Mouse (Mus musculus) G1E-ER4 (cell line): ENCODE data around the gene Slc35e3. TPM values are rescaled to one million over a fixed set of nuclear protein-coding genes. Genes with fewer than 3 reads are reported as not detected.

Source experiments
- GATA1 ChIP-seq: IDR thresholded peaks from one replicate; pipeline ENCODE4 v1.8.0; 2012; ENCODE audit warnings: low read length, inconsistent platforms
- polyA plus RNA-seq: library from polyadenylated mRNA; stranded (reverse); fragments of >175 nt; gene quantifications from 2 replicates; pipeline ENCODE4 v1.2.3, GENCODE M21; 2012

The Slc35e3 gene
- polyA plus RNA-seq, 1 experiment = 0.95 TPM

GRCm38 (mm10) chr10:117684298-117685170, 61.6 kb downstream of the Slc35e3 start:
- TF ChIP-seq GATA1 = no peak

- no peak for TF ChIP-seq GATA1
Measured at GRCm38 (mm10) chr10:117683734-117684037, 62.5 kb downstream of the Slc35e3 start.

Other genes with a start within 250 kb of the Slc35e3 start
- gene Cpm, start 116.9 kb downstream of the Slc35e3 start, polyA plus RNA-seq = not detected in 2 replicates
- 20.6 and 28.2 TPM in 2 replicates for gene Mdm2, start 35.6 kb downstream of the Slc35e3 start, polyA plus RNA-seq
- gene Nup107, start 46.3 kb upstream of the Slc35e3 start, polyA plus RNA-seq = 55.6 and 78.1 TPM in 2 replicates
- 25.5 and 36.3 TPM in 2 replicates for gene Rap1b, start 99.7 kb upstream of the Slc35e3 start, polyA plus RNA-seq